Mouse (Mus musculus) heart, postnatal 0 days (tissue): ENCODE data around the gene Gnb3.

ENCODE experiments used
- CTCF ChIP-seq: IDR thresholded peaks from 2 replicates; pipeline ENCODE4 v1.5.1; 2016; ENCODE audit warnings: antibody characterized with exemption, control low read depth, low read depth
- EP300 ChIP-seq: IDR thresholded peaks from 2 replicates; pipeline ENCODE4 v1.6.1; 2016; ENCODE audit warnings: antibody characterized with exemption, low read depth

DNA sequence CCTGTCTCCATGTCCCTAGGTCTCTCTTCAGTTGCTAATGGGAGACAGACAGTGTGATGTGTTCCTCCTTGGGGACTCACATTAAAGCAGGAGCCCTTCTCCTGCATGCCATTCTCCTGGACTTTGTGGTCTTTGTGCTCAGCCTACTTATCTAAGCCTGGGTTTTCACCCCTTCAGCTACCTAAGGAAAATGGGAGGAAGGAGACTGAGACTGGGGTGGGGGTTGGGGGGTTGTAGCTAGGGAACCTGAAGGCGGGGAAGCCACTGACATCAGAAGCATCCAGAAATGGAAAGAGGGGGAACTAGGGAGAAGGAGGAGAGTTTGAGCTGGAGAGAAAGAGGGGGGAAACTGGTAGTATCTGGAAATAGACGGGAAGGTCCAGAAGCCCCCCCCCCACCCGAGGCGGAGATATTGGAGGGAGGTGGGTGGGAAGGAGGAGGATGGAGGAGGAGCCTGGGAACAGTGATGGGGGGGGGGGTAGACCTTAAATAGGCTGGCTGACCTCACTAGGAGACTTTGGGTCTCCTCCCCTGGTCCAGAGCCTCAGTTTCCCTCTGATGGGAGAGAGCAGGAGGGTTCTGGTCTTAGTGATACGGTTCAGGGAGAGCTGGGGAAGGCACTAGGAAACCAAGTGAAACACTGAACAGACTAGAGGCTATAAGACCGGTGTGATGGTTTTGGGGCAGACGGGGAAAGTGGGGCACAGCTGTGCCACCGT, 22.5 kb upstream of the Gnb3 start:
- TF ChIP-seq CTCF (no peak), EP300 (no peak)
